Mouse (Mus musculus) heart, embryonic 11.5 days (tissue): ENCODE data around the gene Adgrf4. TPM values are rescaled to one million over a fixed set of nuclear protein-coding genes. Genes with fewer than 3 reads are reported as not detected.

ENCODE experiments used
- ATAC-seq: fragments of 200-750 bp; cut with Nextera tagmentation; replicated peaks from 2 replicates; pipeline ENCODE4 v1.8.0; 2017; ENCODE audit warnings: moderate library complexity; ENCODE audit not compliant: insufficient number of reproducible peaks, low FRiP score, low TSS enrichment
- H3K27ac ChIP-seq: fragments of 300-500 bp; sonication (generic); 2 replicates; pipeline ENCODE4 v1.5.1; 2014; ENCODE audit warnings: mild to moderate bottlenecking, low read depth, low read length
- H3K27me3 ChIP-seq: fragments of 300-500 bp; sonication (generic); 2 replicates; pipeline ENCODE4 v1.6.1; 2014; ENCODE audit warnings: mild to moderate bottlenecking, low read length, mixed read lengths; ENCODE audit not compliant: control insufficient read depth, insufficient read depth
- H3K36me3 ChIP-seq: fragments of 300-500 bp; sonication (generic); 2 replicates; pipeline ENCODE4 v1.6.1; 2014; ENCODE audit warnings: mild to moderate bottlenecking, low read length, moderate library complexity, mixed read lengths; ENCODE audit not compliant: control insufficient read depth, insufficient read depth
- H3K4me1 ChIP-seq: fragments of 300-500 bp; sonication (generic); 2 replicates; pipeline ENCODE4 v1.6.1; 2014; ENCODE audit warnings: low read length; ENCODE audit not compliant: control insufficient read depth, insufficient read depth
- H3K4me2 ChIP-seq: fragments of 300-500 bp; sonication (generic); 2 replicates; pipeline ENCODE4 v1.6.1; 2014; ENCODE audit warnings: mild to moderate bottlenecking, moderate library complexity
- H3K4me3 ChIP-seq: fragments of 300-500 bp; sonication (generic); 2 replicates; pipeline ENCODE4 v1.5.1; 2014; ENCODE audit warnings: low read depth, low read length
- H3K9ac ChIP-seq: fragments of 300-500 bp; sonication (generic); 2 replicates; pipeline ENCODE4 v1.6.1; 2014; ENCODE audit warnings: mild to moderate bottlenecking, low read depth, low read length, moderate library complexity
- H3K9me3 ChIP-seq: fragments of 300-500 bp; sonication (generic); replicated peaks from 2 replicates; pipeline ENCODE4 v1.6.1; 2016; ENCODE audit warnings: low read length; ENCODE audit not compliant: control insufficient read depth
- WGBS: fragments of 180-500 bp; shearing (Covaris S2); extraction: QIAGEN DNeasy Blood & Tissue Kit; methylation state at CpG from one replicate; pipeline ENCODE4 v1.1.7; 2014; ENCODE audit not compliant: insufficient replicate concordance; 5-methylcytosine and 5-hydroxymethylcytosine counted together
- polyA plus RNA-seq: library from polyadenylated mRNA; unstranded; fragments of >200 nt; fragmentation: Nextera tagmentation; extraction: Ambion mirVana; gene quantifications from 2 replicates; pipeline ENCODE4 v1.2.1, GENCODE M21; 2014

The Adgrf4 gene
- polyA plus RNA-seq, 1 experiment from 2014 or later: 0.10 TPM

DNA sequence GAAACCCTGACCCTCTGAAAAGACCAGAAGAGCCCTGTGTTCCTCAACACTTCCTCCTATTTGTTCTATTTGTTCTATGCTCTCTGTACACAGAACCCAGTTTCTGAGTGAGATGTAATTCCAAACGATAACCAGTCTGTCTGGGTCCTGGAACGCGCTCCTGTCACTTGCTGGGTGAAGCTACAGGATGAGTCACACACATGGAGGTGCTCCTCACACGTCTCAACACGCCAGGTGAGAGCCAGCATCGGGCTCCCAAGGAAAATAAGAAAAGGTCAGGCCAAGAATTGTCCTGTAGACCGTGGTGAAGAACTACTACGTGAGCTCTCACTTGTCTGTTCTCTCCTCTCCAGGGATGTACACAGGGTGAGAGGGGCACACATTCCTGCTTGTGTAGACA lies 1.6 kb downstream of the Adgrf4 start:
- 86% methylated on average over 8 of the region's 8 CpGs for WGBS
- H3K9ac ChIP-seq: no peak overlapping the region
- no peaks in the 10 kb centered on the region for H3K27me3 ChIP-seq
- H3K4me1 ChIP-seq: no peaks in the 10 kb centered on the region
- H3K9me3 ChIP-seq: no peaks in the 10 kb centered on the region
- no peak overlapping the region for H3K4me2 ChIP-seq
- H3K27ac ChIP-seq: no peak overlapping the region
- no peak for ATAC-seq
- H3K36me3 ChIP-seq: no peaks in the 10 kb centered on the region
- H3K4me3 ChIP-seq: no peak overlapping the region

DNA sequence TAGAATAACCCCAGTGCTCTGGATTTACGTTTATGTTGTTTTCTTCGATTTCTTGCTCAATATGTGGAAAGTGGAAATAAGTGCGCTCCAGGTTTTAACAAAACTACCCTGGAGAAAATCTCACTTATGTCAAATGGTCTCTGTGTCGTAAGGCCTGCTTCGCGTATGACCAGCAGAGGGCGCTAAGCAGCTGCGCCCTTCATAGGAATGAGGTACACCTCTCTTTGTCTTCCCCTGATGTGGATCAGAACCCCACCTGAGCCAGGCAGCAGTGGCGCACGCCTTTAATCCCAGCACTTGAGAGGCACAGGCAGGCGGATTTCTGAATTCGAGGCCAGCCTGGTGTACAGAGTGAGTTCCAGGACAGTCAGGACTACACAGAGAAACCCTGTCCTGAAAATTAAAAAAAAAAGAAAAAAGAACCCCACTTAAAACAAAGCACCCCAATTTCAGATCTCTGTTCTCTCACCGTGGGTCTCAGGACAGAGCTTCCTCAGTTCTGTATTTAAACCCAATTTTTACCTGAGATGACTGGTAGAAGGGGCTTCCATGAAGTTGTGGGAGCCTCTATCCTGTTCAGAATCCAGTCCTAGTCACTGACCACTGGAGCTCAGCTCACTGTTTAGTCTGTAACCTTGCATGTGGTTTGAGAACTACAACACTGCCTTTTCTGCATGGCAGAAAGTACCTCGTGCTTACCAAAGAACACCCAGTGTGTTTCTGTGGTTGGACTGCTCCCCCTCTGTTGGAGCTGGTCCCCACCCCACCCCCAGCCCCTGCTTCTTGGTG lies 33.3 kb downstream of the Adgrf4 start:
- Histone ChIP-seq H3K4me1 (no peaks in the 10 kb centered on the region), H3K36me3 (no peaks in the 10 kb centered on the region), H3K27ac (no peak overlapping the region), H3K9ac (no peak overlapping the region), H3K9me3 (no peaks in the 10 kb centered on the region), H3K27me3 (no peaks in the 10 kb centered on the region), H3K4me2 (0 out of 2 replicates have a peak overlapping the region, but pooled peaks have one; percentile 19), H3K4me3 (no peak overlapping the region)
- no peak for ATAC-seq
- 19% methylated on average over 14 of the region's 14 CpGs for WGBS

- no peak overlapping the region for H3K27ac ChIP-seq
Observed at GRCm38 (mm10) chr17:42643416-42643815, 48.7 kb downstream of the Adgrf4 start.

GRCm38 (mm10) chr17:42630206-42630605 lies 61.9 kb downstream of the Adgrf4 start:
- Histone ChIP-seq H3K9ac (no peak overlapping the region), H3K27ac (no peak overlapping the region), H3K9me3 (no peaks in the 10 kb centered on the region), H3K27me3 (no peaks in the 10 kb centered on the region), H3K4me2 (no peak overlapping the region), H3K36me3 (no peaks in the 10 kb centered on the region), H3K4me1 (no peaks in the 10 kb centered on the region), H3K4me3 (no peak overlapping the region)
- 54% methylated on average over 2 of the region's 2 CpGs for WGBS
- ATAC-seq: no peak

More at GRCm38 (mm10) chr17:42643416-42643815, 48.7 kb downstream of the Adgrf4 start:
- 0 out of 2 replicates have a peak, but pooled peaks cover 6% of the 10 kb centered on the region for H3K9me3 ChIP-seq
- ATAC-seq: no peak; the same call in 1 of the 2 replicates
- WGBS: 60% methylated on average over 3 of the region's 3 CpGs
- H3K9ac ChIP-seq: no peak overlapping the region
- no peaks in the 10 kb centered on the region for H3K27me3 ChIP-seq
- H3K4me1 ChIP-seq: no peaks in the 10 kb centered on the region
- no peak overlapping the region for H3K4me3 ChIP-seq
- H3K4me2 ChIP-seq: no peak overlapping the region
- H3K36me3 ChIP-seq: no peaks in the 10 kb centered on the region

GRCm38 (mm10) chr17:42613043-42613737 lies 78.9 kb downstream of the Adgrf4 start:
- Histone ChIP-seq H3K27ac (no peak overlapping the region), H3K27me3 (no peaks in the 10 kb centered on the region), H3K4me3 (no peak overlapping the region), H3K36me3 (no peaks in the 10 kb centered on the region), H3K4me2 (no peak overlapping the region), H3K9me3 (no peaks in the 10 kb centered on the region), H3K4me1 (no peaks in the 10 kb centered on the region), H3K9ac (no peak overlapping the region)
- WGBS: 29% methylated on average over 6 of the region's 6 CpGs
- ATAC-seq: no peak

DNA sequence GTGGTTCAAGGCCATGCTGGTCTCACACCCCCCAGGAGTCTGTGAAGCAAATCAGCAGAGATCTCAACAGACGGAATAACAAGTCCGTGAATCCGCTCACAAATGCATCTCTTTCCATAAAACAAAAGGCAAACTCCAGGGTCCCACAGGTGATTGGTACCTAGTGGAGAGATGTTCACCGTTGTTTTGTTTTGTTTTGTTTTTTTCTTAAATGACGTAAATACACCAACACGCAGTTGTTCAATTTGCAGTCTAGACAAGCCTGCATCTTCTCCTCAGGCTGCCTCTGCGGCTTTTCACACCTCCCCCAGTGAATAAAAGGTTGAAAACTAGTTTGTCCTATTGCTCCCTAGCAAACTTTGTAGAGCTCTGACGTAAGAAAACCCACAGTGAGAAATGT lies 80.8 kb downstream of the Adgrf4 start, which contains the start of gene Opn5:
Opn5 (minus strand) TSS at position 101 of the 400 bp plus-strand sequence.
- no peaks in the 10 kb centered on the region for H3K36me3 ChIP-seq
- 69% methylated on average over 8 of the region's 8 CpGs for WGBS
- no peak for ATAC-seq
- no peaks in the 10 kb centered on the region for H3K27me3 ChIP-seq
- no peak within 1 kb of the TSS for H3K4me2 ChIP-seq
- H3K27ac ChIP-seq: no peak within 1 kb of the TSS
- no peak within 1 kb of the TSS for H3K9ac ChIP-seq
- no peaks in the 10 kb centered on the region for H3K4me1 ChIP-seq
- H3K4me3 ChIP-seq: no peak within 1 kb of the TSS
- no peaks in the 10 kb centered on the region for H3K9me3 ChIP-seq

GRCm38 (mm10) chr17:42608270-42608669 lies 83.8 kb downstream of the Adgrf4 start:
- Histone ChIP-seq H3K9ac (no peak overlapping the region), H3K27me3 (no peaks in the 10 kb centered on the region), H3K4me2 (no peak overlapping the region), H3K36me3 (no peaks in the 10 kb centered on the region), H3K27ac (no peak overlapping the region), H3K9me3 (no peaks in the 10 kb centered on the region), H3K4me3 (no peak overlapping the region), H3K4me1 (no peaks in the 10 kb centered on the region)
- no peak for ATAC-seq
- 54% methylated on average over 3 of the region's 3 CpGs for WGBS
